Mouse (Mus musculus): Measurements from ENCODE around the gene Slc17a1.

GRCm38 (mm10) chr13:23873141-23873540, 5.6 kb downstream of the Slc17a1 start:
- TF ChIP-seq CTCF (IDR thresholded peaks at IDR 0.05; ENCODE audit: insufficient read depth, low read depth, low read length) (no peak), POLR2A (IDR thresholded peaks at IDR 0.05; ENCODE audit: insufficient read depth, low read depth, low read length) (no peak)

Data from olfactory bulb, adult 2 months (tissue).